Mouse (Mus musculus) liver, embryonic 11.5 days (tissue): Measurements from ENCODE around the gene Pcsk1. TPM values are rescaled to one million over a fixed set of nuclear protein-coding genes. Genes with fewer than 3 reads are reported as not detected.

Experiments used
- ATAC-seq: fragments of 200-750 bp; cut with Nextera tagmentation; replicated peaks from 2 replicates; pipeline ENCODE4 v1.8.0; 2017; ENCODE audit warnings: moderate number of reproducible peaks, mild to moderate bottlenecking, moderate TSS enrichment, moderate library complexity; ENCODE audit not compliant: low FRiP score
- DNase-seq: peaks from one replicate; pipeline ENCODE4 v3.0.0-alpha.2; 2017; ENCODE audit warnings: low spot score
- H3K27ac ChIP-seq: fragments of 300-500 bp; sonication (generic); 2 replicates; pipeline ENCODE4 v1.5.1; 2014; ENCODE audit warnings: mild to moderate bottlenecking, low read depth, low read length, control low read depth
- H3K27me3 ChIP-seq: fragments of 300-500 bp; sonication (generic); replicated peaks from 2 replicates; pipeline ENCODE4 v1.6.1; 2014; ENCODE audit warnings: low read length, mixed read lengths; ENCODE audit not compliant: control insufficient read depth, insufficient read depth
- H3K36me3 ChIP-seq: fragments of 300-500 bp; sonication (generic); 2 replicates; pipeline ENCODE4 v1.6.1; 2014; ENCODE audit warnings: mild to moderate bottlenecking, low read length, moderate library complexity, mixed read lengths; ENCODE audit not compliant: control insufficient read depth, insufficient read depth
- H3K4me1 ChIP-seq: fragments of 300-500 bp; sonication (generic); replicated peaks from 2 replicates; pipeline ENCODE4 v1.6.1; 2014; ENCODE audit warnings: low read length, mixed read lengths; ENCODE audit not compliant: control insufficient read depth, insufficient read depth
- H3K4me2 ChIP-seq: fragments of 300-500 bp; sonication (generic); 2 replicates; pipeline ENCODE4 v1.6.1; 2014; ENCODE audit warnings: mild to moderate bottlenecking, control low read depth, moderate library complexity
- H3K4me3 ChIP-seq: fragments of 300-500 bp; sonication (generic); 2 replicates; pipeline ENCODE4 v1.5.1; 2014; ENCODE audit warnings: low read depth, low read length, control low read depth
- H3K9ac ChIP-seq: fragments of 300-500 bp; sonication (generic); 2 replicates; pipeline ENCODE4 v1.6.1; 2014; ENCODE audit warnings: low read depth, low read length, control low read depth
- H3K9me3 ChIP-seq: fragments of 300-500 bp; sonication (generic); 2 replicates; pipeline ENCODE4 v1.6.1; 2016; ENCODE audit warnings: low read length, inconsistent platforms, mixed read lengths; ENCODE audit not compliant: control insufficient read depth
- WGBS: fragments of 180-500 bp; shearing (Covaris S2); extraction: QIAGEN DNeasy Blood & Tissue Kit; methylation state at CpG from one replicate; pipeline ENCODE4 v1.1.7; 2014; 5-methylcytosine and 5-hydroxymethylcytosine counted together
- polyA plus RNA-seq: library from polyadenylated mRNA; unstranded; fragments of >200 nt; fragmentation: Nextera tagmentation; extraction: Ambion mirVana; gene quantifications from 2 replicates; pipeline ENCODE4 v1.2.1, GENCODE M21; 2014

Pcsk1 gene
- polyA plus RNA-seq, 1 experiment from 2014 or later = not detected

DNA sequence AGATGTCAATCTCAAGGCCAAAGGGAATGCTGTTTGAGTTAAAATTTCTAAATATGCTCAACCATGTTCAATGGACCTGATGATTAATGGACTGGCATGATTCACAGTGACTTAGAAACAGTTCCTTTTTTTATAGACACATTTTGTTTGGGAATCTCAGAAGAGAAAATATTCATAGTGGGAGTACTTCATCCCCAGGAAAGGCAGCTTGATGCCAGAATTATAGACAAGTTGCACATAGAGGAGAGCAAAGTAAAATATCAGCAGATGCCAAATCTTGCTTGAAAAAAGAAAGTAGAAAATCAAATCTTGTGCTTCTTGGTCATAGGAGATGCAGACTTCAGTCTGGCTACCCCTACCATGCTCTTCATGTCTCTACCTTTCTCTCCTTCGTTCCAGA lies 25.2 kb downstream of the Pcsk1 start:
- DNase-seq = no peak
- H3K4me1 ChIP-seq = no peaks in the 10 kb centered on the region

DNA sequence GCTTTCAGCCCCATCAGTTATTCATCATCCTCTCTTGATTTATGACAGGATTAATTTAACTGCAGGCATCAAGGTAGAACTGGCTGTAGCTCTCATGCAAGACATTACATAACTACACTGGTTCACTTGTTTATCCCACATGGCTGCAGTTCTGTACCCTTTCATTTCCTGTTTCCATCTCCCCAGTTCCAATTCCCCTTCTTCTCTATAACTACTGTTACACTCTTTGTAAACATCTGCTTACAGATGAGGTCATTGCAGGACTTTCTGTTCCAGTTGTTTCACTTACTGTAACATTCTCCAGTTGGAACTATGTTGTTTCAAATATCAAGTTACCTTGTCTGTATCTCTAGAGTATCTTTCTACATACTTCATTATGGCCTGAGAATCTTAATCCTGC lies 46.2 kb downstream of the Pcsk1 start:
- no peaks in the 10 kb centered on the region for H3K9me3 ChIP-seq
- ATAC-seq = no peak
- no peak overlapping the region for H3K4me3 ChIP-seq
- no peak overlapping the region for H3K4me2 ChIP-seq
- H3K36me3 ChIP-seq = no peaks in the 10 kb centered on the region
- H3K4me1 ChIP-seq = no peaks in the 10 kb centered on the region
- no peak overlapping the region for H3K9ac ChIP-seq
- no peak overlapping the region for H3K27ac ChIP-seq
- H3K27me3 ChIP-seq = no peaks in the 10 kb centered on the region
- DNase-seq = no peak

More for the DNA sequence above, 25.2 kb downstream of the Pcsk1 start:
- Histone ChIP-seq H3K27me3 (no peaks in the 10 kb centered on the region), H3K36me3 (no peaks in the 10 kb centered on the region), H3K9me3 (no peaks in the 10 kb centered on the region), H3K4me2 (no peak overlapping the region), H3K9ac (no peak overlapping the region), H3K27ac (no peak overlapping the region), H3K4me3 (no peak overlapping the region)
- no peak for ATAC-seq
- WGBS = 82% methylated on average over 1 of the region's 1 CpGs

DNA sequence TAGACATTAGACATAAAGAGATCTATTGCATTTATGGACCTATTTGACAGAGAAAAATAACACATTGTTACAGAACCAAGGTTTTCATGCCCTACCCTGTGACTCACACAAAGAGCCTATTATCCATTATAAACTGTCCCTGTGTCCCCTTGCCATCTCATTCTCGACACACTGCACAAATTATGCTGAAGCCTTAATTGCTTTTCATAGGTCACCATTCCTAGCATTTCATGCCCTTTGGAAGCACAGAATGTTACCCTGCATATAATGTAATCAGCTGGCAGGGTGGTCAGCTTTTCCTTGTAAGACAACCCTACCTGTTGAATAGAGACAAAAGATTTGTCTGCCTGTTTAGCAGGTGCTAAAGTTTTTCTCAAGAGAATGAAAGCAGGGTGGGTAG lies 71.0 kb downstream of the Pcsk1 start:
- Histone ChIP-seq H3K36me3 (no peaks in the 10 kb centered on the region), H3K4me2 (no peak overlapping the region), H3K4me1 (no peaks in the 10 kb centered on the region), H3K9ac (no peak overlapping the region), H3K9me3 (no peaks in the 10 kb centered on the region), H3K27ac (no peak overlapping the region), H3K4me3 (no peak overlapping the region), H3K27me3 (no peaks in the 10 kb centered on the region)
- 47% methylated on average over 1 of the region's 1 CpGs for WGBS
- ATAC-seq (no peak), DNase-seq (no peak)

DNA sequence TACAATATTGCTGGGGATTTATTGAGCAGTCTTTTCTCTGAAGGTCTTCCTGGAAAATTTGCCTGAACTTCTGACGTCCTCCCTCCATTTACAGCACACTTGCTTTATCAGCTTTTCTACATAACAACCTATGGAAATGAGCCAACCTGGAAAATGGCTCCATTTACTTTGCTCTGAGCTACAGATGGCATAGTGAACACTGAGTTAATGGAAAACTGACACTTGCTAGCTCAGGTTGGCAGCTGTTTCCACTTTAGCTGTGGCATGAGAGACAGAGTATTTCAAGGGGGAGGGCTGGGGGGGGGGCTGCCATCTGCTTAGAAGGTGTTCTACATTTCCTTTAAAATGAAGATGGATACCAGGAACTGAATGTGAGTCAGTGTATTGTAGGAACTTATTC lies 73.8 kb downstream of the Pcsk1 start:
- H3K36me3 ChIP-seq = no peaks in the 10 kb centered on the region
- no peaks in the 10 kb centered on the region for H3K4me1 ChIP-seq
- no peak overlapping the region for H3K9ac ChIP-seq
- no peak overlapping the region for H3K4me2 ChIP-seq
- H3K27ac ChIP-seq = no peak overlapping the region
- no peak overlapping the region for H3K4me3 ChIP-seq
- ATAC-seq = no peak
- H3K9me3 ChIP-seq = no peaks in the 10 kb centered on the region
- 56% methylated on average over 1 of the region's 1 CpGs for WGBS
- no peaks in the 10 kb centered on the region for H3K27me3 ChIP-seq
- no peak for DNase-seq
